Mouse (Mus musculus) heart, embryonic 14.5 days (tissue): ENCODE measurements around the gene Psme4. TPM values are rescaled to one million over a fixed set of nuclear protein-coding genes. Genes with fewer than 3 reads are reported as not detected.

Source experiments
- ATAC-seq: fragments of 200-750 bp; cut with Nextera tagmentation; 2 replicates; pipeline ENCODE4 v1.8.0; 2017; ENCODE audit warnings: low read depth, moderate TSS enrichment; ENCODE audit not compliant: insufficient number of reproducible peaks, insufficient read depth, low FRiP score
- H3K27ac ChIP-seq, 2 experiments: fragments of 200-500 bp in 1 of 2; fragments of 300-500 bp in 1 of 2; sonication (generic) in 1 of 2; replicated peaks in 1 of 2; 2 replicates each; pipeline ENCODE4 v1.5.1; 2012 to 2014; ENCODE audit warnings: low read depth in 2 of 2, low read length in 2 of 2, control low read depth in 1 of 2, mild to moderate bottlenecking in 1 of 2, mixed read lengths in 1 of 2; ENCODE audit not compliant: control insufficient read depth in 1 of 2, insufficient read depth in 1 of 2
- H3K27me3 ChIP-seq: fragments of 300-500 bp; sonication (generic); 2 replicates; pipeline ENCODE4 v1.6.1; 2014; ENCODE audit warnings: mild to moderate bottlenecking, low read length, control low read depth; ENCODE audit not compliant: control insufficient read depth, insufficient read depth
- H3K36me3 ChIP-seq: fragments of 300-500 bp; sonication (generic); 2 replicates; pipeline ENCODE4 v1.6.1; 2014; ENCODE audit warnings: mild to moderate bottlenecking, control low read depth, low read length, mixed read lengths; ENCODE audit not compliant: control insufficient read depth, insufficient read depth
- H3K4me1 ChIP-seq, 2 experiments: fragments of 200-500 bp in 1 of 2; fragments of 300-500 bp in 1 of 2; sonication (generic) in 1 of 2; 2 replicates each; pipeline ENCODE4 v1.6.1; 2012 to 2014; ENCODE audit warnings: low read length in 2 of 2, control low read depth in 1 of 2, mixed read lengths in 1 of 2; ENCODE audit not compliant: control insufficient read depth in 2 of 2, insufficient read depth in 2 of 2
- H3K4me2 ChIP-seq: fragments of 300-500 bp; sonication (generic); 2 replicates; pipeline ENCODE4 v1.6.1; 2014; ENCODE audit warnings: mild to moderate bottlenecking, low read length
- H3K4me3 ChIP-seq, 2 experiments: fragments of 200-500 bp in 1 of 2; fragments of 300-500 bp in 1 of 2; sonication (generic) in 1 of 2; 2 replicates each; pipeline ENCODE4 v1.5.1; 2012 to 2014; ENCODE audit warnings: low read length in 2 of 2, mild to moderate bottlenecking in 2 of 2, control low read depth in 1 of 2, low read depth in 1 of 2, moderate library complexity in 1 of 2; ENCODE audit not compliant: control insufficient read depth in 1 of 2, insufficient read depth in 1 of 2
- H3K9ac ChIP-seq: fragments of 300-500 bp; sonication (generic); 2 replicates; pipeline ENCODE4 v1.6.1; 2014; ENCODE audit warnings: mild to moderate bottlenecking, low read length
- H3K9me3 ChIP-seq: fragments of 300-500 bp; sonication (generic); 2 replicates; pipeline ENCODE4 v1.6.1; 2016; ENCODE audit warnings: low read length, control low read depth; ENCODE audit not compliant: control insufficient read depth
- WGBS: fragments of 180-500 bp; shearing (Covaris S2); extraction: QIAGEN DNeasy Blood & Tissue Kit; methylation state at CpG from one replicate; pipeline ENCODE4 v1.1.7; 2014; 5-methylcytosine and 5-hydroxymethylcytosine counted together
- polyA plus RNA-seq: library from polyadenylated mRNA; unstranded; fragments of >200 nt; fragmentation: Nextera tagmentation; extraction: Ambion mirVana; gene quantifications from 2 replicates; pipeline ENCODE4 v1.2.1, GENCODE M21; 2014

Psme4 gene
- polyA plus RNA-seq, 1 experiment from 2014 or later, result 20.1 TPM

- 62% methylated on average over 1 of the region's 1 CpGs for WGBS
- H3K4me3 ChIP-seq, result no peak overlapping the region
- 0 out of 4 replicates have a peak, but pooled peaks cover 0 to 4% of the 10 kb centered on the region in 2 experiments for H3K4me1 ChIP-seq
- H3K4me2 ChIP-seq, result no peak overlapping the region
- ATAC-seq, result no peak
- no peak overlapping the region for H3K27ac ChIP-seq
- no peaks in the 10 kb centered on the region for H3K27me3 ChIP-seq
- no peaks in the 10 kb centered on the region for H3K9me3 ChIP-seq
- no peak overlapping the region for H3K9ac ChIP-seq
- peaks cover 15% of the 10 kb centered on the region; the same call in 1 of the 2 replicates for H3K36me3 ChIP-seq
Measured at GRCm38 (mm10) chr11:30802421-30802820, 30.9 kb downstream of the Psme4 start.

- Histone ChIP-seq H3K27me3 (no peaks in the 10 kb centered on the region), H3K9ac (no peak overlapping the region), H3K36me3 (peaks cover 75% of the 10 kb centered on the region)
Measured at GRCm38 (mm10) chr11:30821116-30821515, 49.6 kb downstream of the Psme4 start.

GRCm38 (mm10) chr11:30838793-30839192, 67.3 kb downstream of the Psme4 start:
- H3K9me3 ChIP-seq, result no peaks in the 10 kb centered on the region
- WGBS, result 72% methylated on average over 2 of the region's 2 CpGs
- no peak overlapping the region for H3K27ac ChIP-seq
- ATAC-seq, result no peak
- H3K36me3 ChIP-seq, result peaks cover 81% of the 10 kb centered on the region
- no peak overlapping the region for H3K9ac ChIP-seq
- H3K4me3 ChIP-seq, result no peak overlapping the region
- no peak overlapping the region for H3K4me2 ChIP-seq
- H3K27me3 ChIP-seq, result no peaks in the 10 kb centered on the region
- H3K4me1 ChIP-seq, result no peaks in the 10 kb centered on the region

More at GRCm38 (mm10) chr11:30821116-30821515, 49.6 kb downstream of the Psme4 start:
- Histone ChIP-seq H3K4me1 (no peaks in the 10 kb centered on the region), H3K4me3 (no peak overlapping the region), H3K27ac (no peak overlapping the region), H3K9me3 (no peaks in the 10 kb centered on the region), H3K4me2 (no peak overlapping the region)
- no peak for ATAC-seq
- WGBS, result 94% methylated on average over 5 of the region's 5 CpGs

GRCm38 (mm10) chr11:30844355-30844754, 72.8 kb downstream of the Psme4 start:
- Histone ChIP-seq H3K27me3 (no peaks in the 10 kb centered on the region), H3K27ac (no peak overlapping the region), H3K4me1 (no peaks in the 10 kb centered on the region), H3K4me2 (no peak overlapping the region), H3K9me3 (no peaks in the 10 kb centered on the region), H3K4me3 (no peak overlapping the region), H3K9ac (no peak overlapping the region), H3K36me3 (peaks cover 67% of the 10 kb centered on the region)
- 76% methylated on average over 1 of the region's 1 CpGs for WGBS
- ATAC-seq, result no peak

- Histone ChIP-seq H3K9me3 (no peaks in the 10 kb centered on the region), H3K36me3 (peaks cover 60% of the 10 kb centered on the region), H3K9ac (no peak overlapping the region)
Measured at GRCm38 (mm10) chr11:30872425-30872824, 100.9 kb downstream of the Psme4 start.

GRCm38 (mm10) chr11:30885171-30885871, 113.8 kb downstream of the Psme4 start, which contains the start of the genes Gpr75 and Asb3:
TSS of gene Gpr75 (plus strand) at chr11:30885358.
TSS of gene Asb3 (plus strand) at chr11:30885416.
- Histone ChIP-seq H3K4me2 (peak within 1 kb of the TSS; percentile 71), H3K27me3 (no peaks in the 10 kb centered on the region), H3K4me1 (no peaks in the 10 kb centered on the region; a peak in 1 of 4 replicates), H3K4me3 (peak within 1 kb of the TSS; percentile 42 to 56), H3K9me3 (no peaks in the 10 kb centered on the region), H3K36me3 (peaks cover 6% of the 10 kb centered on the region), H3K9ac (peak within 1 kb of the TSS; percentile 59), H3K27ac (no peak within 1 kb of the TSS)
- WGBS, result 4% methylated on average over 41 of the region's 41 CpGs
- ATAC-seq, result peak; percentile 73

More at GRCm38 (mm10) chr11:30872425-30872824, 100.9 kb downstream of the Psme4 start:
- Histone ChIP-seq H3K4me2 (no peak overlapping the region), H3K27ac (no peak overlapping the region), H3K4me1 (no peaks in the 10 kb centered on the region), H3K27me3 (no peaks in the 10 kb centered on the region), H3K4me3 (no peak overlapping the region)
- no peak for ATAC-seq

- Histone ChIP-seq H3K9ac (no peak overlapping the region), H3K4me3 (no peak overlapping the region), H3K27me3 (no peaks in the 10 kb centered on the region), H3K9me3 (no peaks in the 10 kb centered on the region), H3K4me2 (no peak overlapping the region), H3K36me3 (no peaks in the 10 kb centered on the region), H3K4me1 (no peaks in the 10 kb centered on the region; a peak in 1 of 4 replicates), H3K27ac (no peak overlapping the region)
- 82% methylated on average over 2 of the region's 2 CpGs for WGBS
- no peak for ATAC-seq
Measured at GRCm38 (mm10) chr11:30888153-30888552, 116.6 kb downstream of the Psme4 start.
